Mouse (Mus musculus): ENCODE measurements around the gene Tatdn3.
A peak's percentile ranks its signal among the peaks of the same experiment; 100 is the strongest.
"Not testable (repeated sequence)": the region's sequence is repeated elsewhere in the genome, so short reads cannot be mapped to it uniquely, and the experiment has no call there.

Gene Tatdn3

DNA sequence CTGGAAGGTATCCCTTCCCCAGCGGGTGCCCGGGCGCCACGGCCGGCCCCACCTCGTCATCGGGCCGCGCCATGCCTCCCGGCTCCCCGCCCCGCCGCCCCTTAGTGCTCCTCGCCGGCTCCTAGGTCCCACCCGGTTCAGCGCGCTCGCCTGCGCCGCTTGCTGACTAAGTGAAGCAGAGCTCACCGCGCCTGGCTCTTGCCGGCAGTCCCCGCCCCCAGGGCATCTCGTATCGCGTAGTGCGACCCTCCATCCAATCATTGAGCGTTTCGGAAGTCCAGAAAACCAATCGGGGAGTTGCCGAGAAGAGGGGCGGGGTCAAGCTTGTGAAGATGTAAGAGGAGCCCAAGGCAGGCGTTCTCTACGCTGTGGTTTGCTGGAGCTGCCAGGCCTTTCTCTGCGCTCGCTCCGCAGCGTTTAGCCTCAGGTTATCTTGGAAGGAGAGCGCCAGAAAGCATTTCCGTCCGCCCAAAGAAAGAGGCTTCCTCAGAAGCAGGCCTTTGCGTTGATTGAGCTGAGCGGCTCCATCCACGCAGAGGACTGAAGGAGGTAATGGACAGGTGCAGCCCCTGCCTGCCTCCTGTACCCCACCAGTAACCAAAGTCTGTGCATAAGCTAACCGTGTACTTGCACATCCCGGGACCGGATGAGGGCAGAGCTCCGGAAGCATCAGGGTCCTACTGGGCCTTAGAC, 36.6 kb downstream of the Tatdn3 start, which contains the start of gene Flvcr1:
TSS of gene Flvcr1 (minus strand) at position 138 of the 693 bp plus-strand sequence.
- peak; percentile 100 for DNase-seq

- peak; percentile 23 for DNase-seq
Observed at GRCm38 (mm10) chr1:191025016-191026012, 37.4 kb downstream of the Tatdn3 start.

DNA sequence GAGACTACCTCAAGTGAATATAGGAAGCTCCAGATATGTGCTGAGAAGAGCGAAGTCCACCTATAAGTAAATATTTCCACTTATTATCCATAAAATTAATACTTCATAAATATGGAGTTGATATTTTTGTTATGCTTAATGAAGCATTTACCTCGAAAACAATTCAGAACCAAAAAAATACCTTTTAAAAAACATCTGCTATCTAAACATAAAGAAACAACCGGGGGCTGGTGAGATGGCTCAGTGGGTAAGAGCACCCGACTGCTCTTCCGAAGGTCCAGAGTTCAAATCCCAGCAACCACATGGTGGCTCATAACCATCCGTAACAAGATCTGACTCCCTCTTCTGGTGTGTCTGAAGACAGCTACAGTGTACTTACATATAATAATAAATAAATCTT, 38.9 kb downstream of the Tatdn3 start:
- not testable (repeated sequence) for DNase-seq

DNA sequence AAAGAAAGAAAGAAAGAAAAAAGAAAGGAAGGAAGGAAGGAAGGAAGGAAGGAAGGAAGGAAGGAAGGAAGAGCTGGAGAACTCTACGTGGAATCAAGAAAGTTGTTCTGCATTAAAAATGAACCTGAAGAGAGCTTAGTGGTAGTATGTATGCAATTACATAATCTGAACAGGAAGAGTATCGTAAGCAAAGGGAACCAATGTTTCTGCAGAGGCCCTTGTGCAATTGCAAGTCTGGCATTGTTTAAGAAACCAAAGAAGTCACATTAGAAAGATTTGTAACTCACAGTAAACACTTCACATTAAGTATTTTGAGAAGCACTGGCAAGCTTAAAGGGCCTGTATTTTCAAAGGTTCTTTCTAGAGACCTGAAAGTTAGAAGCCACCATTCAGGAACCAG, 39.6 kb downstream of the Tatdn3 start:
- peak; percentile 11 for DNase-seq

- DNase-seq: no peak
Observed at GRCm38 (mm10) chr1:191021016-191021415, 41.7 kb downstream of the Tatdn3 start.

DNA sequence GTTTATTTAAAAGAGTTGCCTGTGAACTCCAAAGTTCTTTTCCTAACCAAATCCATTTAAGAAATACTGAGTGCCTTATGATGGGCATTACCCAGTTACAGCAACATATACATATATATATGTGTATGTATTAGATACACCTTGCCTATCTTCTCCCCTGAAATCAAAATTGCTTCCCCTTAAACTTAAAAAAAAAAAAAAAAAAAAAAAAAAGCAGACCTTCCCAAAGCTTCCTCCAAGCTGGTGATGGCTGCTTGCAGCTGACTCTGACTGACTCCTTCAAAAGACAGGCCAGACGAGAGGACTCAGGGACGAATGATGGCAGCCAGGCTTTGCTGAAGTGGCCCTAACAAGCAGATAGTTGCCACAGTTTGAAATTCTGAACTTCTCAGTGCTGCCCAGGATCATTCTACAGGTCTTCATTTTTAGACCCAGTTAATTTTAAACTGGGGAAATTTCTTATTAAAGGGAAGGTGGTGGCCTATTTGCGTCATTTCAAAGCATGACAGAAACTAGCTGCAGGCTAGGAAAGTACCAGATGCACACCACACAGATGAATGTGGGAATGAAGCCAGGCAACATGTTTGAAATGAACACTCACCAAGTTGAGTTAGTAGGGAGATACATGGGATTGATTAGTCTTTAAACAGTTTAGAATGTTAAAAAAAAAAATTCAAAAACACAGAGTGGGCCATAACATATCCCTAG, 42.4 kb downstream of the Tatdn3 start:
- no peak for DNase-seq

DNA sequence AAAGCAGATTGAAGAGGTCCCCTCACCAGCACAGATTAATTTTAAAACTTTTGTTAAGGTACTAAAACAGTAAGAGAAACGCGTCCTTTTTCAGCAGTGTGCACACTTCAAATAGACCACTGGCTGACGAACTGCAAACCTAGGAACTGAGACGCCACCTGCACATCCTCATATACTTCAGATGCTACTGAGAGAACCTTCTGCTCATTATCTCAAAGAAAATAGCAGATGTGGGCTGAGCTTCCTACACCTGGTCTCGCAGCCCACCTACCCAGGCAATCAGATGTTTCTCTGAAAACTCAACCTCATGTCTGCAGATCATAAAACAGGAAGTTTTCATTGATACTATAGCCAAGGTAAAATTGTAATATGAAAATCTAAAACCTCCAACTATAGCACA, 42.9 kb downstream of the Tatdn3 start:
- no peak for DNase-seq

DNA sequence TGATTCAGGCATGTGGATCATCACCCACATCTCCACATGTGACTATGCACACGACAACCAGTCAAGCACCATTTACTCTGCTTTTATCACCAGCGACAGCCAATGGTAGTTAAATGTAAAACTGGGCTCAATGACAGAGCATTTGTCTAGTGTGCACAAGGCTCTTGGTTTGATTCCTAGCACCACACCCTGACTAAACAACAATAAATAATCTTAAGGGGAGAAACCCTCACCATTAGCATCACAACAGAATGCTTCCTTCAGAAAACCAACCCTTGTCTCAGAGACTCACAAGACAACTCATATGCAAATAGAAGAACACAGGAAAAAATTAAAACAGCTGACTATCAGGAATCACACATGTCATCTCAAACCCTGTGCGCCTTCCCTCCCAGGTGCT, 48.5 kb downstream of the Tatdn3 start:
- DNase-seq: no peak

GRCm38 (mm10) chr1:191008707-191009106, 54.0 kb downstream of the Tatdn3 start:
- DNase-seq: peak; percentile 10

DNA sequence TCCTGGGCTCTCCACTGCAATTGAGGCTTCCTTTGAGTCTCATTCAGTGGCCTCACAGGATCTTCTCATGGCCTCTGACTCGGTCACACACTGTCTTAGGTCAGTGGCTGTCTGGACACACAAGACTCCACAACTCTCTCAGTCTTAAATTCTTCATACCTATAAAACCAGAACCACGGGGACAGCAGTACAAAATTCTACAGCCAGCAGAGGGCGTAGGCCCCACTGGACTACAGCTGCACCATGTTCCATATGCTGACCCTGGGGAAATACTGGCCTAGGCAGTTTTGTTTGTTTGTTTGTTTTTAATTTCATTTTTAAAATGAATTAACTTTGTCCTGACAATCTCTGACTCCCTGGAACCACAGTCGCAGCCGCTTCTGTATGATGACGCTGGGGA, 60.5 kb downstream of the Tatdn3 start:
- DNase-seq: peak; percentile 36

DNA sequence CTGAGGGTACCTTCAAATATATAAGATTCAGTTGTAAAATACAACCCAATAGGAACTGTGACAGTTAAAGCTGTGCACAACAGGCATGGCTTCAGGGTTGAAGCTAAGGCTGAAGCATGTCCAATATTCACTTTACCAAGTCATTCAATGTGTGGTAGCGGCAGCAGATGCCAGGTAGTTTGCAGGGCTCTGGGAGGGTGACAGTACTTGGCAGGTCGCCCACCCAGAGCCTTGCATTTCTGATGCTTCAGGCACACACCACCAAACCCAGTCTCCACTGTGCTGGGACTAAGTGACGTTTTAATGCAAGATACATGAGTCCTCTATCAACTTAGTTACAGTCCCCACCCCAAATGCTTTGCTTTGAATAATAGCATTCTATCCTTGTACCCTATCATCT, 62.0 kb downstream of the Tatdn3 start:
- DNase-seq: no peak

GRCm38 (mm10) chr1:190998027-190998426, 64.7 kb downstream of the Tatdn3 start:
- DNase-seq: no peak

DNA sequence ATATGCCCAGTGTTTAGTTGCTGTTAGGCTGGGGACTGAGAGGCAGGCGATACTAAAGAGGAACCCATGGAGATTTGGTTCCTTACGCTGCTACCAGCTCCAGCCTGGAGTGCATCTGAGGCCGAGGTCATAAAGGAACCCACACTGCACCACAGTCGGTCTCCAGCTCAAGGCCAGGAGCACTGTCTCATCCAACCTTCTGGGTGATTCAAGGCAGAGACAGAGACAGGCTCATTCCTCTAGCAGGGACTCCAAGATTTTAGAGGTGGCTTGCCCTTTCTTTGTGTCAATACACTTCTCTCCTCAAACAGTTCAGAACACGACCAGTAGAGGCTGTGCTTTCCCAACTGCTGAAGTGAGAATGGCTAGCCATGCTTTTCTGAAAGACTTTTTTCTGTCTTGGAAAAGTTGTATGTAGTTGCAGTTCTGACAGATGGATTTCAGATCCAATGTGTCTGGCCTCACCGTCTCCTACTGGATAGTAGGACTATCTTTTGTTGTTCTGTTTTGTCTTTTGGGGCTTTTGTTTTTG, 66.3 kb downstream of the Tatdn3 start:
- DNase-seq: no peak

Measured in lung, postnatal 10 days (tissue).